Mouse (Mus musculus): ENCODE measurements around the gene Bpifc. TPM values are rescaled to one million over a fixed set of nuclear protein-coding genes. Genes with fewer than 3 reads are reported as not detected.
A peak's percentile ranks its signal among the peaks of the same experiment; 100 is the strongest.

Bpifc gene
- total and polyA plus RNA-seq, 2 experiments from 2014 or later = not detected

GRCm38 (mm10) chr10:85964316-85964715 lies 47.4 kb downstream of the Bpifc start:
- 75% methylated on average over 7 of the region's 7 CpGs for WGBS

GRCm38 (mm10) chr10:85962897-85963296 lies 48.8 kb downstream of the Bpifc start:
- peak; percentile 29 for DNase-seq (ENCODE audit: low spot score)

More at GRCm38 (mm10) chr10:85964316-85964715, 47.4 kb downstream of the Bpifc start:
- ATAC-seq (ENCODE audit: insufficient read depth, low read depth) (no peak), DNase-seq (ENCODE audit: low spot score) (no peak)
- no peak for TF ChIP-seq EP300 (IDR thresholded peaks at IDR 0.05; ENCODE audit: low read depth)
- TF ChIP-seq CTCF (IDR thresholded peaks at IDR 0.05; ENCODE audit: low read depth) = no peak
- Histone ChIP-seq H3K4me3 (ENCODE audit: low read depth, low read length) (no peak overlapping the region), H3K36me3 (replicated peaks; ENCODE audit: control insufficient read depth, insufficient read depth, low read length) (no peaks in the 10 kb centered on the region), H3K9me3 (replicated peaks; ENCODE audit: control insufficient read depth, low read length) (no peaks in the 10 kb centered on the region), H3K9ac (replicated peaks; ENCODE audit: low read depth, low read length) (no peak overlapping the region), H3K4me2 (ENCODE audit: low read depth, low read length) (no peak overlapping the region), H3K27ac (ENCODE audit: low read depth) (no peak overlapping the region), H3K27me3 (ENCODE audit: control insufficient read depth, insufficient read depth, low read length) (no peaks in the 10 kb centered on the region), H3K4me1 (ENCODE audit: control insufficient read depth, insufficient read depth) (no peaks in the 10 kb centered on the region)

GRCm38 (mm10) chr10:85957464-85957950 lies 54.2 kb downstream of the Bpifc start, which contains the start of gene Rtcb:
Rtcb (minus strand) TSS chr10:85957823.
- peak; percentile 94 for DNase-seq (ENCODE audit: low spot score)
- H3K27ac ChIP-seq (ENCODE audit: low read depth) = peak within 1 kb of the TSS; percentile 82
- TF ChIP-seq CTCF (IDR thresholded peaks at IDR 0.05; ENCODE audit: low read depth) (no peak), EP300 (IDR thresholded peaks at IDR 0.05; ENCODE audit: low read depth) (no peak)
- H3K4me3 ChIP-seq (ENCODE audit: low read depth, low read length) = peak within 1 kb of the TSS; percentile 92
- H3K4me1 ChIP-seq (ENCODE audit: control insufficient read depth, insufficient read depth) = peaks cover 4% of the 10 kb centered on the region; the same call in 1 of the 2 replicates
- peak within 1 kb of the TSS; percentile 95 for H3K9ac ChIP-seq (replicated peaks; ENCODE audit: low read depth, low read length)
- no peaks in the 10 kb centered on the region for H3K9me3 ChIP-seq (replicated peaks; ENCODE audit: control insufficient read depth, low read length)
- WGBS = under 1% methylated on average over 38 of the region's 38 CpGs
- peak within 1 kb of the TSS; percentile 89 for H3K4me2 ChIP-seq (ENCODE audit: low read depth, low read length)
- peaks cover 21% of the 10 kb centered on the region for H3K36me3 ChIP-seq (replicated peaks; ENCODE audit: control insufficient read depth, insufficient read depth, low read length)
- H3K27me3 ChIP-seq (ENCODE audit: control insufficient read depth, insufficient read depth, low read length) = no peaks in the 10 kb centered on the region
- peak; percentile 95 for ATAC-seq (ENCODE audit: insufficient read depth, low read depth)

More at GRCm38 (mm10) chr10:85962897-85963296, 48.8 kb downstream of the Bpifc start:
- H3K27me3 ChIP-seq (ENCODE audit: control insufficient read depth, insufficient read depth, low read length) = no peaks in the 10 kb centered on the region
- H3K9me3 ChIP-seq (replicated peaks; ENCODE audit: control insufficient read depth, low read length) = no peaks in the 10 kb centered on the region
- H3K9ac ChIP-seq (replicated peaks; ENCODE audit: low read depth, low read length) = no peak overlapping the region
- ATAC-seq (ENCODE audit: insufficient read depth, low read depth) = no peak
- TF ChIP-seq EP300 (IDR thresholded peaks at IDR 0.05; ENCODE audit: low read depth) = no peak
- TF ChIP-seq CTCF (IDR thresholded peaks at IDR 0.05; ENCODE audit: low read depth) = no peak
- no peak overlapping the region for H3K27ac ChIP-seq (ENCODE audit: low read depth)
- no peaks in the 10 kb centered on the region for H3K36me3 ChIP-seq (replicated peaks; ENCODE audit: control insufficient read depth, insufficient read depth, low read length)
- H3K4me3 ChIP-seq (ENCODE audit: low read depth, low read length) = no peak overlapping the region
- no peak overlapping the region for H3K4me2 ChIP-seq (ENCODE audit: low read depth, low read length)
- 30% methylated on average over 9 of the region's 9 CpGs for WGBS
- H3K4me1 ChIP-seq (ENCODE audit: control insufficient read depth, insufficient read depth) = no peaks in the 10 kb centered on the region

GRCm38 (mm10) chr10:85956871-85957419 lies 54.8 kb downstream of the Bpifc start:
- WGBS = 2% methylated on average over 20 of the region's 20 CpGs
- ATAC-seq (ENCODE audit: insufficient read depth, low read depth) = no peak
- no peak for TF ChIP-seq CTCF (IDR thresholded peaks at IDR 0.05; ENCODE audit: low read depth)
- no peak for TF ChIP-seq EP300 (IDR thresholded peaks at IDR 0.05; ENCODE audit: low read depth)
- no peak for DNase-seq (ENCODE audit: low spot score)
- H3K36me3 ChIP-seq (replicated peaks; ENCODE audit: control insufficient read depth, insufficient read depth, low read length) = peaks cover 26% of the 10 kb centered on the region
- peak overlapping the region; percentile 89 for H3K4me2 ChIP-seq (ENCODE audit: low read depth, low read length)
- no peaks in the 10 kb centered on the region for H3K9me3 ChIP-seq (replicated peaks; ENCODE audit: control insufficient read depth, low read length)
- H3K4me3 ChIP-seq (ENCODE audit: low read depth, low read length) = peak overlapping the region; percentile 92
- peak overlapping the region; percentile 82 for H3K27ac ChIP-seq (ENCODE audit: low read depth)
- H3K9ac ChIP-seq (replicated peaks; ENCODE audit: low read depth, low read length) = peak overlapping the region; percentile 95
- H3K27me3 ChIP-seq (ENCODE audit: control insufficient read depth, insufficient read depth, low read length) = no peaks in the 10 kb centered on the region
- H3K4me1 ChIP-seq (ENCODE audit: control insufficient read depth, insufficient read depth) = peaks cover 4% of the 10 kb centered on the region; the same call in 1 of the 2 replicates

GRCm38 (mm10) chr10:85954429-85954828 lies 57.3 kb downstream of the Bpifc start:
- no peak overlapping the region for H3K4me3 ChIP-seq (ENCODE audit: low read depth, low read length)
- H3K9ac ChIP-seq (replicated peaks; ENCODE audit: low read depth, low read length) = no peak overlapping the region
- no peaks in the 10 kb centered on the region for H3K9me3 ChIP-seq (replicated peaks; ENCODE audit: control insufficient read depth, low read length)
- ATAC-seq (ENCODE audit: insufficient read depth, low read depth) (no peak), DNase-seq (ENCODE audit: low spot score) (no peak)
- H3K4me1 ChIP-seq (ENCODE audit: control insufficient read depth, insufficient read depth) = peaks cover 4% of the 10 kb centered on the region; the same call in 1 of the 2 replicates
- H3K4me2 ChIP-seq (ENCODE audit: low read depth, low read length) = no peak overlapping the region
- TF ChIP-seq CTCF (IDR thresholded peaks at IDR 0.05; ENCODE audit: low read depth) (no peak), EP300 (IDR thresholded peaks at IDR 0.05; ENCODE audit: low read depth) (no peak)
- H3K27me3 ChIP-seq (ENCODE audit: control insufficient read depth, insufficient read depth, low read length) = no peaks in the 10 kb centered on the region
- 68% methylated on average over 2 of the region's 2 CpGs for WGBS
- peaks cover 43% of the 10 kb centered on the region for H3K36me3 ChIP-seq (replicated peaks; ENCODE audit: control insufficient read depth, insufficient read depth, low read length)
- H3K27ac ChIP-seq (ENCODE audit: low read depth) = no peak overlapping the region
